Mouse (Mus musculus) liver, embryonic 11.5 days (tissue): ENCODE measurements around the gene Cd93. TPM values are rescaled to one million over a fixed set of nuclear protein-coding genes. Genes with fewer than 3 reads are reported as not detected.
A peak's percentile ranks its signal among the peaks of the same experiment; 100 is the strongest.

ENCODE experiments used
- ATAC-seq: fragments of 200-750 bp; cut with Nextera tagmentation; replicated peaks from 2 replicates; pipeline ENCODE4 v1.8.0; 2017; ENCODE audit warnings: moderate number of reproducible peaks, mild to moderate bottlenecking, moderate TSS enrichment, moderate library complexity; ENCODE audit not compliant: low FRiP score
- DNase-seq: peaks from one replicate; pipeline ENCODE4 v3.0.0-alpha.2; 2017; ENCODE audit warnings: low spot score
- H3K27ac ChIP-seq: fragments of 300-500 bp; sonication (generic); 2 replicates; pipeline ENCODE4 v1.5.1; 2014; ENCODE audit warnings: mild to moderate bottlenecking, low read depth, low read length, control low read depth
- H3K27me3 ChIP-seq: fragments of 300-500 bp; sonication (generic); replicated peaks from 2 replicates; pipeline ENCODE4 v1.6.1; 2014; ENCODE audit warnings: low read length, mixed read lengths; ENCODE audit not compliant: control insufficient read depth, insufficient read depth
- H3K36me3 ChIP-seq: fragments of 300-500 bp; sonication (generic); 2 replicates; pipeline ENCODE4 v1.6.1; 2014; ENCODE audit warnings: mild to moderate bottlenecking, low read length, moderate library complexity, mixed read lengths; ENCODE audit not compliant: control insufficient read depth, insufficient read depth
- H3K4me1 ChIP-seq: fragments of 300-500 bp; sonication (generic); replicated peaks from 2 replicates; pipeline ENCODE4 v1.6.1; 2014; ENCODE audit warnings: low read length, mixed read lengths; ENCODE audit not compliant: control insufficient read depth, insufficient read depth
- H3K4me2 ChIP-seq: fragments of 300-500 bp; sonication (generic); 2 replicates; pipeline ENCODE4 v1.6.1; 2014; ENCODE audit warnings: mild to moderate bottlenecking, control low read depth, moderate library complexity
- H3K4me3 ChIP-seq: fragments of 300-500 bp; sonication (generic); 2 replicates; pipeline ENCODE4 v1.5.1; 2014; ENCODE audit warnings: low read depth, low read length, control low read depth
- H3K9ac ChIP-seq: fragments of 300-500 bp; sonication (generic); 2 replicates; pipeline ENCODE4 v1.6.1; 2014; ENCODE audit warnings: low read depth, low read length, control low read depth
- H3K9me3 ChIP-seq: fragments of 300-500 bp; sonication (generic); 2 replicates; pipeline ENCODE4 v1.6.1; 2016; ENCODE audit warnings: low read length, inconsistent platforms, mixed read lengths; ENCODE audit not compliant: control insufficient read depth
- WGBS: fragments of 180-500 bp; shearing (Covaris S2); extraction: QIAGEN DNeasy Blood & Tissue Kit; methylation state at CpG from one replicate; pipeline ENCODE4 v1.1.7; 2014; 5-methylcytosine and 5-hydroxymethylcytosine counted together
- polyA plus RNA-seq: library from polyadenylated mRNA; unstranded; fragments of >200 nt; fragmentation: Nextera tagmentation; extraction: Ambion mirVana; gene quantifications from 2 replicates; pipeline ENCODE4 v1.2.1, GENCODE M21; 2014

The Cd93 gene
- polyA plus RNA-seq, 1 experiment from 2014 or later = 5.0 TPM

- Histone ChIP-seq H3K4me1 (no peaks in the 10 kb centered on the region), H3K27me3 (no peaks in the 10 kb centered on the region), H3K27ac (no peak overlapping the region), H3K4me2 (no peak overlapping the region), H3K36me3 (no peaks in the 10 kb centered on the region), H3K9ac (no peak overlapping the region), H3K9me3 (no peaks in the 10 kb centered on the region), H3K4me3 (no peak overlapping the region)
- ATAC-seq (no peak), DNase-seq (no peak)
- 77% methylated on average over 5 of the region's 5 CpGs for WGBS
These were observed 32.6 kb upstream of the Cd93 start for GRCm38 (mm10) chr2:148475879-148476495.

- Histone ChIP-seq H3K4me3 (no peak overlapping the region), H3K9ac (no peak overlapping the region), H3K27me3 (no peaks in the 10 kb centered on the region), H3K9me3 (no peaks in the 10 kb centered on the region), H3K27ac (no peak overlapping the region), H3K36me3 (no peaks in the 10 kb centered on the region), H3K4me2 (no peak overlapping the region), H3K4me1 (no peaks in the 10 kb centered on the region; the same call in 1 of the 2 replicates)
- ATAC-seq (peak; percentile 45; the same call in 1 of the 2 replicates), DNase-seq (no peak)
- 55% methylated on average over 6 of the region's 7 CpGs for WGBS
These were observed 26.2 kb upstream of the Cd93 start for GRCm38 (mm10) chr2:148469341-148470238.

- WGBS = 51% methylated on average over 3 of the region's 3 CpGs
- H3K27me3 ChIP-seq = no peaks in the 10 kb centered on the region
- DNase-seq (no peak), ATAC-seq (no peak)
- no peaks in the 10 kb centered on the region for H3K9me3 ChIP-seq
- no peak overlapping the region for H3K4me3 ChIP-seq
- no peak overlapping the region for H3K27ac ChIP-seq
- H3K4me1 ChIP-seq = no peaks in the 10 kb centered on the region; the same call in 1 of the 2 replicates
- no peaks in the 10 kb centered on the region for H3K36me3 ChIP-seq
- H3K9ac ChIP-seq = no peak overlapping the region
- no peak overlapping the region for H3K4me2 ChIP-seq
These were observed 24.6 kb upstream of the Cd93 start for GRCm38 (mm10) chr2:148467921-148468440.

GRCm38 (mm10) chr2:148455341-148455740, 12.0 kb upstream of the Cd93 start:
- Histone ChIP-seq H3K4me2 (no peak overlapping the region), H3K36me3 (no peaks in the 10 kb centered on the region), H3K9me3 (no peaks in the 10 kb centered on the region), H3K4me3 (no peak overlapping the region), H3K9ac (no peak overlapping the region), H3K27ac (no peak overlapping the region), H3K4me1 (no peaks in the 10 kb centered on the region), H3K27me3 (no peaks in the 10 kb centered on the region)
- ATAC-seq (no peak), DNase-seq (no peak)

DNA sequence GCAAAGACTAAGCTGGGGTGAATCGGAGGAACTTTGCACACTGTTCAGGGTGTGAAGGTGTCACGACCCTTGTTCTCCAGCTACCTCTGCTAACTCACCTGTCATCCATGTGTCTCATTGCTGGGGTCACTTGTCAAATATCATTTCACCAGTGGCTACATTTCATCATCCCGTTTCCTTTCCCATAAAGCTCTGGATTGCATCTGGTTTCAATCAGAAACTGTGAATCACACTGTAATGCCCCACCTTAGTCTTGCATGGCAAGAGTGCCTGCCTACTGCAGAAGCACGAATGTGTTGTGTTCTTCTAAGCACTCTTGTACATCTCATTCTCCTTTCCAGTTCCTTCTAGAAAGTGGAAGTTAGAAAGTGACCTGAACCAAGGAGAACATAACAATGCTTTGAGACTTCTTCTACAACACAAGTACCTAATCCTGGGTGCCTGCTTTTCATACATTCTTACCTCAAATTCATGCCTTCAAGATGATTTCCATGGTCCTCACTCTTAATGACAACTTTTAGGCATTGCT, 10.7 kb upstream of the Cd93 start:
- H3K27me3 ChIP-seq = no peaks in the 10 kb centered on the region
- H3K27ac ChIP-seq = no peak overlapping the region
- no peak overlapping the region for H3K9ac ChIP-seq
- H3K4me3 ChIP-seq = no peak overlapping the region
- DNase-seq = no peak
- no peaks in the 10 kb centered on the region for H3K36me3 ChIP-seq
- 65% methylated on average over 4 of the region's 4 CpGs for WGBS
- ATAC-seq = no peak
- H3K4me1 ChIP-seq = no peaks in the 10 kb centered on the region
- no peak overlapping the region for H3K4me2 ChIP-seq
- H3K9me3 ChIP-seq = no peaks in the 10 kb centered on the region

GRCm38 (mm10) chr2:148453061-148453460, 9.7 kb upstream of the Cd93 start:
- H3K9ac ChIP-seq = no peak overlapping the region
- no peak overlapping the region for H3K27ac ChIP-seq
- H3K4me1 ChIP-seq = no peaks in the 10 kb centered on the region
- no peak overlapping the region for H3K4me2 ChIP-seq
- H3K9me3 ChIP-seq = no peaks in the 10 kb centered on the region
- ATAC-seq = no peak
- no peaks in the 10 kb centered on the region for H3K36me3 ChIP-seq
- no peak overlapping the region for H3K4me3 ChIP-seq
- WGBS = 90% methylated on average over 3 of the region's 3 CpGs
- no peak for DNase-seq
- H3K27me3 ChIP-seq = no peaks in the 10 kb centered on the region

DNA sequence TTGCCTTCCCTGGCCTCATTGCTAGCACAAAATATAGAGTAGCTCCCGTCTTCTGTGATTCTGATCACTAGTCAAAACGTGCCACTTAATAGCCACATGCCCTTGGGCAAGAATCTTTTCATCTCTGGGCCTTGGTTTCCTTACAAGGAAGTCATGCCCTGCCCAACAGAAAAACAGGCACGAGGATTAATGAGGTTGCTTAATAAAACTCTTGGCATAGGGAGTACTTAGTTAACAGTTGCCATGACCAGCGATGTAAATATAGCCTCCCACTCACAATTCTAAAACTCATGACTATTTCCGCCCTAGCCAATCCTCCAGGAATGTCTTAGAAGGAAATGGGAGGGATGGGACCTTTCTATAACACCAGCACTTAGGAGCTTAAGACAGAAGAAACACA, 8.1 kb upstream of the Cd93 start:
- no peak for ATAC-seq
- 74% methylated on average over 5 of the region's 5 CpGs for WGBS
- no peaks in the 10 kb centered on the region for H3K27me3 ChIP-seq
- no peaks in the 10 kb centered on the region for H3K9me3 ChIP-seq
- H3K4me3 ChIP-seq = no peak overlapping the region
- H3K27ac ChIP-seq = no peak overlapping the region
- no peak overlapping the region for H3K4me2 ChIP-seq
- H3K4me1 ChIP-seq = no peaks in the 10 kb centered on the region
- no peak overlapping the region for H3K9ac ChIP-seq
- no peaks in the 10 kb centered on the region for H3K36me3 ChIP-seq
- no peak for DNase-seq

DNA sequence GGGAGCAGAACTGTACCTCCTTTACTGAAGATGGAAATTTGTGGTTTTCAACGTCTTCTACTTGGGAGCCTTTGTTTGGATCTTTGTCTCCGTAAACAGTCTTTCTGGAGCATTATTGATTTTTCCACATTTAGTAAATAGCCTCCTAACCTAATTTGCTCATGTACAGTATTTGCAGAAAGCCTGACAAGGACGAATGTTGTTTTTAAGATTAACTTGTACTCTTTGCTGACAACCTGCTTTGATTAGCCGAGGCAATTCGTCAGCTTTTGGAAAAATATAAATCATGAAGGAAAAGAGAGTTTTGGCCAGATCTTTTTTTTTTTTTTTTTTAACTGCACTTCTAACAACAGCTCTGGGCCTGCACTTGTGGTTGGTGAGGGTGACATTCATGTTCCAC, 7.3 kb upstream of the Cd93 start:
- no peaks in the 10 kb centered on the region for H3K4me1 ChIP-seq
- ATAC-seq = no peak
- no peaks in the 10 kb centered on the region for H3K27me3 ChIP-seq
- no peak overlapping the region for H3K9ac ChIP-seq
- no peak for DNase-seq
- no peaks in the 10 kb centered on the region for H3K9me3 ChIP-seq
- H3K4me3 ChIP-seq = no peak overlapping the region
- no peaks in the 10 kb centered on the region for H3K36me3 ChIP-seq
- no peak overlapping the region for H3K27ac ChIP-seq
- 67% methylated on average over 5 of the region's 5 CpGs for WGBS
- H3K4me2 ChIP-seq = no peak overlapping the region
